In the genomic region with DNA sequence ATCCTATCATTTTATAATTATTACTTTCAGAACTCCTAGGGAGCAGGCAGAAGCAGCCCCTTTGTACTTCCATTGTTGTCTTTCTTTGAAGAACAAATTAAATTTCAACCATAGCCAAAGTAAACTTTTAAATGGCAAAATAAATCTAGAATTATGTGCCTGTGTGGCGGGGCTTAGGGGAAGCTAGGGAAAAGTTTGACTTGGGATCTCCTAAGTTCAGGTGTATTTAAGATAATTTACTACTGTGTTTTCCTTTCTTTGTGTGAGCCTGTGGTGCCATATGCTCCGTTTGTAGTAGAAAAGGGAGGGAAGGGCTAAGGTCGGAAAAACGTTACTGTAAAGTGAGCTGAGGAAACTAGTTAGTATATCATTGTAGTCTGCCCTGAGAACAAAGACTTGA, we compare ENCODE assay signal across 28 mouse cellular contexts.
"Had no signal": no experiment of that assay in that cellular context is flagged by ENCODE, and none has a peak within 500 bp of the region (broad histone marks: within the 10 kb centered on the region; RNA-seq: fewer than 3 reads in every experiment).

No protein-coding gene starts in this region.

- H3K9me3 ChIP-seq: embryonic facial prominence, embryonic 10.5 days; embryonic facial prominence, embryonic 12.5 days; embryonic facial prominence, embryonic 13.5 days; embryonic facial prominence, embryonic 15.5 days; forebrain, embryonic 10.5 days; forebrain, embryonic 12.5 days; forebrain, embryonic 13.5 days; forebrain, embryonic 15.5 days had no signal

- DNase-seq: cerebellum, adult 18-20 months; cerebellum, adult 2 months; cerebellum, adult 8-10 months; cerebellum, adult 9-10 months; cerebellum, adult 9-11 months; cerebellum, postnatal 10 days; cerebellum, postnatal 14 days; cerebellum, postnatal 25 days; cerebellum, postnatal 36 days; embryo, embryonic 11 days; forebrain, postnatal 0 days; gastrocnemius, adult 2 months; gastrocnemius, postnatal 10 days; gastrocnemius, postnatal 14 days; gastrocnemius, postnatal 25 days; gastrocnemius, postnatal 36 days; heart, adult 11 months had no signal

- ATAC-seq: forebrain, embryonic 13.5 days; forebrain, embryonic 14.5 days; forebrain, embryonic 15.5 days; forebrain, embryonic 16.5 days; forebrain, postnatal 0 days had no signal

- H3K36me3 ChIP-seq: embryonic facial prominence, embryonic 10.5 days; embryonic facial prominence, embryonic 12.5 days; embryonic facial prominence, embryonic 13.5 days; embryonic facial prominence, embryonic 15.5 days; forebrain, embryonic 10.5 days; forebrain, embryonic 12.5 days; forebrain, embryonic 15.5 days had no signal

- H3K4me3 ChIP-seq: embryonic facial prominence, embryonic 10.5 days; embryonic facial prominence, embryonic 12.5 days; embryonic facial prominence, embryonic 13.5 days; embryonic facial prominence, embryonic 15.5 days; erythroblast, embryonic 14.5 days; forebrain, embryonic 10.5 days; forebrain, embryonic 12.5 days; forebrain, embryonic 13.5 days; forebrain, embryonic 15.5 days; gastrocnemius, adult 2 months had no signal

- H3K27me3 ChIP-seq: embryonic facial prominence, embryonic 13.5 days; embryonic facial prominence, embryonic 15.5 days; forebrain, embryonic 12.5 days; forebrain, embryonic 13.5 days; forebrain, embryonic 15.5 days had no signal

- H3K4me1 ChIP-seq: embryonic facial prominence, embryonic 15.5 days; forebrain, embryonic 12.5 days; forebrain, embryonic 13.5 days; forebrain, embryonic 15.5 days had no signal

- H3K9ac ChIP-seq: embryonic facial prominence, embryonic 12.5 days; embryonic facial prominence, embryonic 13.5 days; embryonic facial prominence, embryonic 15.5 days; forebrain, embryonic 12.5 days; forebrain, embryonic 13.5 days; forebrain, embryonic 15.5 days; forebrain, postnatal 0 days had no signal

- H3K27ac ChIP-seq: embryonic facial prominence, embryonic 10.5 days; embryonic facial prominence, embryonic 12.5 days; embryonic facial prominence, embryonic 13.5 days; embryonic facial prominence, embryonic 15.5 days; forebrain, embryonic 10.5 days; forebrain, embryonic 12.5 days; forebrain, embryonic 13.5 days; forebrain, embryonic 15.5 days; gastrocnemius, adult 2 months had no signal

- H3K4me2 ChIP-seq: embryonic facial prominence, embryonic 12.5 days; embryonic facial prominence, embryonic 13.5 days; embryonic facial prominence, embryonic 15.5 days; forebrain, embryonic 12.5 days; forebrain, embryonic 13.5 days; forebrain, embryonic 15.5 days had no signal
